In genomic region chr11:98764746-98765145, GRCm38 (mm10) we compare ENCODE assay signal across 12 mouse cellular contexts. TPM values are rescaled to one million over a fixed set of nuclear protein-coding genes. Genes with fewer than 3 reads are reported as not detected.
A peak's percentile ranks its signal among the peaks of the same experiment; 100 is the strongest.
DNase-seq lines count a peak whose midpoint lies in the region; ATAC-seq and TF ChIP-seq lines count a peak whose summit lies in the region.
"Had no signal": no experiment of that assay in that cellular context is flagged by ENCODE, and none has a peak within 500 bp of the region (broad histone marks: within the 10 kb centered on the region; RNA-seq: fewer than 3 reads in every experiment).

No protein-coding gene starts in this region.

- no peaks in the 10 kb centered on the region for H3K9me3 ChIP-seq in forebrain, embryonic 13.5 days (replicated peaks)
- no peaks in the 10 kb centered on the region for H3K9me3 ChIP-seq in forebrain, embryonic 10.5 days
- no peaks in the 10 kb centered on the region for H3K9me3 ChIP-seq in hindbrain, embryonic 13.5 days
- no peaks in the 10 kb centered on the region for H3K9me3 ChIP-seq in hindbrain, embryonic 11.5 days (ENCODE audit: control insufficient read depth, low read length)
- H3K9me3 ChIP-seq in lung, embryonic 15.5 days = no peaks in the 10 kb centered on the region
- H3K9me3 ChIP-seq in hindbrain, embryonic 16.5 days (ENCODE audit: control insufficient read depth, low read length) = no peaks in the 10 kb centered on the region
- H3K9me3 ChIP-seq: embryonic facial prominence, embryonic 12.5 days had no signal

- peaks cover 50% of the 10 kb centered on the region for H3K4me1 ChIP-seq in forebrain, embryonic 13.5 days
- H3K4me1 ChIP-seq in forebrain, embryonic 10.5 days = peaks cover 51% of the 10 kb centered on the region
- H3K4me1 ChIP-seq in hindbrain, embryonic 13.5 days (replicated peaks) = peaks cover 50% of the 10 kb centered on the region
- H3K4me1 ChIP-seq in hindbrain, embryonic 11.5 days (replicated peaks; ENCODE audit: control insufficient read depth, insufficient read depth, low read length) = peaks cover 8% of the 10 kb centered on the region
- peaks cover 76% of the 10 kb centered on the region for H3K4me1 ChIP-seq in lung, embryonic 15.5 days
- H3K4me1 ChIP-seq in hindbrain, embryonic 16.5 days (ENCODE audit: control insufficient read depth, insufficient read depth, low read depth, low read length) = peaks cover 37% of the 10 kb centered on the region
- peaks cover 23% of the 10 kb centered on the region for H3K4me1 ChIP-seq in lung, adult 2 months (ENCODE audit: control insufficient read depth, insufficient read depth, low read length)

- no peak overlapping the region for H3K9ac ChIP-seq in forebrain, embryonic 13.5 days
- no peak overlapping the region for H3K9ac ChIP-seq in hindbrain, embryonic 13.5 days
- no peak overlapping the region; the same call in 1 of the 2 replicates for H3K9ac ChIP-seq in hindbrain, embryonic 11.5 days (ENCODE audit: low read depth, low read length)
- H3K9ac ChIP-seq in lung, embryonic 15.5 days = no peak overlapping the region
- no peak overlapping the region for H3K9ac ChIP-seq in hindbrain, embryonic 16.5 days (ENCODE audit: low read depth, low read length)

- ATAC-seq in forebrain, embryonic 13.5 days = no peak
- no peak for ATAC-seq in hindbrain, embryonic 13.5 days (ENCODE audit: low FRiP score)
- ATAC-seq in hindbrain, embryonic 11.5 days (ENCODE audit: low FRiP score) = no peak
- no peak for ATAC-seq in lung, embryonic 15.5 days (ENCODE audit: borderline replicate concordance, extremely low read depth, low FRiP score, low TSS enrichment)
- no peak for ATAC-seq in hindbrain, embryonic 16.5 days
- ATAC-seq: forebrain, embryonic 14.5 days had no signal

- DNase-seq in forebrain, embryonic 10.5 days (ENCODE audit: extremely low spot score, low spot score) = no peak
- no peak for DNase-seq in hindbrain, embryonic 11.5 days (ENCODE audit: low spot score)
- DNase-seq in lung, postnatal 10 days = no peak
- no peak for DNase-seq in lung, adult 2 months
- DNase-seq: thymus, postnatal 25 days had no signal

- no peak for TF ChIP-seq CTCF in lung, adult 2 months (IDR thresholded peaks at IDR 0.05; ENCODE audit: insufficient read depth, low read length)

- peaks cover 80% of the 10 kb centered on the region for H3K36me3 ChIP-seq in forebrain, embryonic 13.5 days (ENCODE audit: poor library complexity, severe bottlenecking)
- H3K36me3 ChIP-seq in forebrain, embryonic 10.5 days (replicated peaks) = peaks cover 68% of the 10 kb centered on the region
- peaks cover 81% of the 10 kb centered on the region for H3K36me3 ChIP-seq in hindbrain, embryonic 13.5 days
- H3K36me3 ChIP-seq in hindbrain, embryonic 11.5 days (ENCODE audit: control insufficient read depth, insufficient read depth, low read length) = no peaks in the 10 kb centered on the region; the same call in 1 of the 2 replicates
- H3K36me3 ChIP-seq in lung, embryonic 15.5 days = peaks cover 48% of the 10 kb centered on the region
- H3K36me3 ChIP-seq in hindbrain, embryonic 16.5 days (ENCODE audit: control insufficient read depth, insufficient read depth, low read length) = peaks cover 58% of the 10 kb centered on the region

- no peak overlapping the region for H3K4me3 ChIP-seq in forebrain, embryonic 13.5 days
- H3K4me3 ChIP-seq in forebrain, embryonic 10.5 days = no peak overlapping the region
- no peak overlapping the region for H3K4me3 ChIP-seq in hindbrain, embryonic 13.5 days
- H3K4me3 ChIP-seq in hindbrain, embryonic 11.5 days (ENCODE audit: low read depth, low read length) = no peak overlapping the region
- no peak overlapping the region for H3K4me3 ChIP-seq in lung, embryonic 15.5 days
- no peak overlapping the region for H3K4me3 ChIP-seq in hindbrain, embryonic 16.5 days (ENCODE audit: low read length)
- no peak overlapping the region for H3K4me3 ChIP-seq in lung, adult 2 months (replicated peaks; ENCODE audit: extremely low read depth, low read depth, low read length)
- H3K4me3 ChIP-seq: embryonic facial prominence, embryonic 12.5 days had no signal

- no peak for TF ChIP-seq POLR2A in lung, adult 2 months (IDR thresholded peaks at IDR 0.05; ENCODE audit: borderline replicate concordance, extremely low read depth, low read depth, low read length)

- no peaks in the 10 kb centered on the region for H3K27me3 ChIP-seq in forebrain, embryonic 13.5 days
- H3K27me3 ChIP-seq in forebrain, embryonic 10.5 days (ENCODE audit: poor library complexity, severe bottlenecking) = no peaks in the 10 kb centered on the region
- no peaks in the 10 kb centered on the region for H3K27me3 ChIP-seq in hindbrain, embryonic 13.5 days
- H3K27me3 ChIP-seq in hindbrain, embryonic 11.5 days (ENCODE audit: control insufficient read depth, insufficient read depth, low read length) = no peaks in the 10 kb centered on the region
- no peaks in the 10 kb centered on the region for H3K27me3 ChIP-seq in lung, embryonic 15.5 days
- no peaks in the 10 kb centered on the region for H3K27me3 ChIP-seq in hindbrain, embryonic 16.5 days (replicated peaks; ENCODE audit: control insufficient read depth, insufficient read depth, low read length)
- H3K27me3 ChIP-seq: embryonic facial prominence, embryonic 12.5 days had no signal

- peak overlapping the region; percentile 88; the same call in 1 of the 2 replicates for H3K27ac ChIP-seq in forebrain, embryonic 13.5 days
- H3K27ac ChIP-seq in forebrain, embryonic 10.5 days = no peak overlapping the region
- peak overlapping the region; percentile 88 for H3K27ac ChIP-seq in hindbrain, embryonic 13.5 days
- no peak overlapping the region for H3K27ac ChIP-seq in hindbrain, embryonic 11.5 days (ENCODE audit: low read depth, low read length)
- peak overlapping the region; percentile 77; the same call in 1 of the 2 replicates for H3K27ac ChIP-seq in lung, embryonic 15.5 days
- peak overlapping the region; percentile 79; the same call in 1 of the 2 replicates for H3K27ac ChIP-seq in hindbrain, embryonic 16.5 days (ENCODE audit: low read depth, low read length)

- H3K4me2 ChIP-seq in forebrain, embryonic 13.5 days = no peak overlapping the region
- no peak overlapping the region for H3K4me2 ChIP-seq in hindbrain, embryonic 13.5 days
- no peak overlapping the region for H3K4me2 ChIP-seq in hindbrain, embryonic 11.5 days (replicated peaks; ENCODE audit: low read depth, low read length)
- H3K4me2 ChIP-seq in lung, embryonic 15.5 days = no peak overlapping the region
- no peak overlapping the region for H3K4me2 ChIP-seq in hindbrain, embryonic 16.5 days (ENCODE audit: low read length)
- H3K4me2 ChIP-seq: embryonic facial prominence, embryonic 12.5 days; midbrain, embryonic 11.5 days had no signal

RNA-seq across cellular contexts. Expression of gene Nr1d1, which starts 10.4 kb away (rescaled TPM):
- polyA plus RNA-seq in forebrain, embryonic 13.5 days (2015; fragmentation: Nextera tagmentation; extraction: Ambion mirVana) = 2.1 and 2.3 TPM in 2 replicates
- polyA plus RNA-seq in forebrain, embryonic 10.5 days (2016; fragmentation: Nextera tagmentation; extraction: Ambion mirVana) = 1.5 TPM in 2 replicates
- polyA plus RNA-seq in hindbrain, embryonic 13.5 days (2015; fragmentation: Nextera tagmentation; extraction: Ambion mirVana) = 1.9 and 2.4 TPM in 2 replicates
- polyA plus RNA-seq in hindbrain, embryonic 11.5 days (2014; fragmentation: Nextera tagmentation; extraction: Ambion mirVana) = 0.92 and 1.4 TPM in 2 replicates
- polyA plus RNA-seq in lung, embryonic 15.5 days (2015; fragmentation: Nextera tagmentation; extraction: Ambion mirVana) = 1.0 and 1.5 TPM in 2 replicates
- 4.9 and 5.6 TPM in 2 replicates for polyA plus RNA-seq in hindbrain, embryonic 16.5 days (2015; fragmentation: Nextera tagmentation; extraction: Ambion mirVana)
- polyA plus RNA-seq in lung, adult 2 months (2012; rRNA removed) = 213 and 329 TPM in 2 replicates

RNA-seq across cellular contexts. Expression of gene Thra, which starts 24.3 kb away (rescaled TPM):
- polyA plus RNA-seq in forebrain, embryonic 13.5 days (2015; fragmentation: Nextera tagmentation; extraction: Ambion mirVana) = 93.5 and 95.2 TPM in 2 replicates
- 9.5 and 10.9 TPM in 2 replicates for polyA plus RNA-seq in forebrain, embryonic 10.5 days (2016; fragmentation: Nextera tagmentation; extraction: Ambion mirVana)
- 117 and 122 TPM in 2 replicates for polyA plus RNA-seq in hindbrain, embryonic 13.5 days (2015; fragmentation: Nextera tagmentation; extraction: Ambion mirVana)
- 34.7 and 41.4 TPM in 2 replicates for polyA plus RNA-seq in hindbrain, embryonic 11.5 days (2014; fragmentation: Nextera tagmentation; extraction: Ambion mirVana)
- 35.6 and 35.8 TPM in 2 replicates for polyA plus RNA-seq in lung, embryonic 15.5 days (2015; fragmentation: Nextera tagmentation; extraction: Ambion mirVana)
- 127 and 144 TPM in 2 replicates for polyA plus RNA-seq in hindbrain, embryonic 16.5 days (2015; fragmentation: Nextera tagmentation; extraction: Ambion mirVana)
- polyA plus RNA-seq in lung, adult 2 months (2012; rRNA removed) = 142 and 159 TPM in 2 replicates

RNA-seq across cellular contexts. Expression of gene Msl1, which starts 30.6 kb away (rescaled TPM):
- 31.3 and 32.9 TPM in 2 replicates for polyA plus RNA-seq in forebrain, embryonic 13.5 days (2015; fragmentation: Nextera tagmentation; extraction: Ambion mirVana)
- polyA plus RNA-seq in forebrain, embryonic 10.5 days (2016; fragmentation: Nextera tagmentation; extraction: Ambion mirVana) = 22.9 and 24.1 TPM in 2 replicates
- polyA plus RNA-seq in hindbrain, embryonic 13.5 days (2015; fragmentation: Nextera tagmentation; extraction: Ambion mirVana) = 31.5 and 33.0 TPM in 2 replicates
- polyA plus RNA-seq in hindbrain, embryonic 11.5 days (2014; fragmentation: Nextera tagmentation; extraction: Ambion mirVana) = 25.0 and 28.0 TPM in 2 replicates
- 21.1 and 21.2 TPM in 2 replicates for polyA plus RNA-seq in lung, embryonic 15.5 days (2015; fragmentation: Nextera tagmentation; extraction: Ambion mirVana)
- polyA plus RNA-seq in hindbrain, embryonic 16.5 days (2015; fragmentation: Nextera tagmentation; extraction: Ambion mirVana) = 28.2 and 28.6 TPM in 2 replicates
- polyA plus RNA-seq in lung, adult 2 months (2012; rRNA removed) = 39.0 and 54.3 TPM in 2 replicates

RNA-seq across cellular contexts. Expression of gene Med24, which starts 35.5 kb away (rescaled TPM):
- 79.0 and 86.0 TPM in 2 replicates for polyA plus RNA-seq in forebrain, embryonic 13.5 days (2015; fragmentation: Nextera tagmentation; extraction: Ambion mirVana)
- polyA plus RNA-seq in forebrain, embryonic 10.5 days (2016; fragmentation: Nextera tagmentation; extraction: Ambion mirVana) = 69.7 and 77.3 TPM in 2 replicates
- polyA plus RNA-seq in hindbrain, embryonic 13.5 days (2015; fragmentation: Nextera tagmentation; extraction: Ambion mirVana) = 72.4 and 75.2 TPM in 2 replicates
- 47.3 and 60.8 TPM in 2 replicates for polyA plus RNA-seq in hindbrain, embryonic 11.5 days (2014; fragmentation: Nextera tagmentation; extraction: Ambion mirVana)
- polyA plus RNA-seq in lung, embryonic 15.5 days (2015; fragmentation: Nextera tagmentation; extraction: Ambion mirVana) = 51.9 and 53.0 TPM in 2 replicates
- polyA plus RNA-seq in hindbrain, embryonic 16.5 days (2015; fragmentation: Nextera tagmentation; extraction: Ambion mirVana) = 62.5 and 71.1 TPM in 2 replicates
- polyA plus RNA-seq in lung, adult 2 months (2012; rRNA removed) = 45.0 and 55.1 TPM in 2 replicates

RNA-seq across cellular contexts. Expression of gene Casc3, which starts 40.0 kb away (rescaled TPM):
- polyA plus RNA-seq in forebrain, embryonic 13.5 days (2015; fragmentation: Nextera tagmentation; extraction: Ambion mirVana) = 46.4 and 51.1 TPM in 2 replicates
- 45.7 and 49.7 TPM in 2 replicates for polyA plus RNA-seq in forebrain, embryonic 10.5 days (2016; fragmentation: Nextera tagmentation; extraction: Ambion mirVana)
- 48.7 and 50.2 TPM in 2 replicates for polyA plus RNA-seq in hindbrain, embryonic 13.5 days (2015; fragmentation: Nextera tagmentation; extraction: Ambion mirVana)
- polyA plus RNA-seq in hindbrain, embryonic 11.5 days (2014; fragmentation: Nextera tagmentation; extraction: Ambion mirVana) = 44.6 and 49.6 TPM in 2 replicates
- 35.7 and 37.9 TPM in 2 replicates for polyA plus RNA-seq in lung, embryonic 15.5 days (2015; fragmentation: Nextera tagmentation; extraction: Ambion mirVana)
- 41.7 and 49.2 TPM in 2 replicates for polyA plus RNA-seq in hindbrain, embryonic 16.5 days (2015; fragmentation: Nextera tagmentation; extraction: Ambion mirVana)
- 33.6 and 37.9 TPM in 2 replicates for polyA plus RNA-seq in lung, adult 2 months (2012; rRNA removed)

Comparison
In these comparisons a context has a peak if more than half of its experiments do, and no peak if none do; other contexts are left out.
1. H3K27ac ChIP-seq: peak in forebrain, embryonic 13.5 days (single experiment), hindbrain, embryonic 13.5 days (single experiment), lung, embryonic 15.5 days (single experiment) and hindbrain, embryonic 16.5 days (single experiment); none in forebrain, embryonic 10.5 days (single experiment) and hindbrain, embryonic 11.5 days (single experiment).
2. RNA of gene Nr1d1, which starts 10.4 kb away (polyA plus RNA-seq): 213 to 329 TPM in lung, adult 2 months; 4.9 to 5.6 TPM in hindbrain, embryonic 16.5 days, 2.1 to 2.3 TPM in forebrain, embryonic 13.5 days, 1.9 to 2.4 TPM in hindbrain, embryonic 13.5 days, 1.5 TPM in forebrain, embryonic 10.5 days, 1.0 to 1.5 TPM in lung, embryonic 15.5 days and 0.92 to 1.4 TPM in hindbrain, embryonic 11.5 days; every median in the first group is over 10 times any median in the second.